Mouse (Mus musculus): Measurements from ENCODE around the gene Adgre1. TPM values are rescaled to one million over a fixed set of nuclear protein-coding genes. Genes with fewer than 3 reads are reported as not detected.

The Adgre1 gene
- total and polyA plus RNA-seq, 2 experiments from 2014 or later = 4.2 to 7.9 TPM

DNA sequence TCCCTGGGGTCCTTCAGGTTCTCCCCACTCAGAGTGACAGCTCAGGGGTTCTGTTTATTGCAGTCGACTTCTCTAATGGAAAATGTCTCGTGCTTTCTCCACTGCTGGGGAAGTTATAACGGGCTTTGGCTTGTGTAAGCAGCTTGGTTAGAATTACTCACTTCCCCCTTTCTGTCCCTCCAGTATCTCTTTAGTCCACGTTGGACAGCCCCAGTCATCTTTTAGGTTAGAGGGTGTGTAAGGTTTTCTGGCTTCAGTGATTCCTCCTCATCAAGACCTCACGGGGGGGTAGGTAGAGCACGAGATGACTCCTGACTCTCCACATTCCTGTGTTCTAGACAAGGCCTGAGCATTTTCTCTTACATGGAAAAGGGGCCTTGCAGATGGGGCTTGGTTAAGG is 11.5 kb upstream of the Adgre1 start:
- Histone ChIP-seq H3K4me2 (ENCODE audit: low read depth) (no peak overlapping the region), H3K4me3 (ENCODE audit: low read depth, low read length) (no peak overlapping the region), H3K36me3 (ENCODE audit: insufficient read depth) (no peaks in the 10 kb centered on the region), H3K9me3 (ENCODE audit: low read length) (no peaks in the 10 kb centered on the region), H3K9ac (no peak overlapping the region), H3K27ac (ENCODE audit: low read depth, low read length) (no peak overlapping the region), H3K27me3 (ENCODE audit: insufficient read depth, low read length) (no peaks in the 10 kb centered on the region), H3K4me1 (ENCODE audit: insufficient read depth) (no peaks in the 10 kb centered on the region)
- ATAC-seq (no peak), DNase-seq (no peak)
- WGBS = 70% methylated on average over 6 of the region's 6 CpGs
- no peak for TF ChIP-seq CTCF (IDR thresholded peaks at IDR 0.05; ENCODE audit: low read depth)

GRCm38 (mm10) chr17:57347781-57348180 is 10.7 kb upstream of the Adgre1 start:
- Histone ChIP-seq H3K27ac (ENCODE audit: low read depth, low read length) (no peak overlapping the region), H3K4me2 (ENCODE audit: low read depth) (no peak overlapping the region), H3K4me3 (ENCODE audit: low read depth, low read length) (no peak overlapping the region), H3K36me3 (ENCODE audit: insufficient read depth) (no peaks in the 10 kb centered on the region), H3K9ac (no peak overlapping the region), H3K27me3 (ENCODE audit: insufficient read depth, low read length) (no peaks in the 10 kb centered on the region), H3K9me3 (ENCODE audit: low read length) (no peaks in the 10 kb centered on the region), H3K4me1 (ENCODE audit: insufficient read depth) (no peaks in the 10 kb centered on the region)
- no peak for TF ChIP-seq CTCF (IDR thresholded peaks at IDR 0.05; ENCODE audit: low read depth)
- WGBS = 89% methylated on average over 2 of the region's 2 CpGs
- DNase-seq (no peak), ATAC-seq (no peak)

DNA sequence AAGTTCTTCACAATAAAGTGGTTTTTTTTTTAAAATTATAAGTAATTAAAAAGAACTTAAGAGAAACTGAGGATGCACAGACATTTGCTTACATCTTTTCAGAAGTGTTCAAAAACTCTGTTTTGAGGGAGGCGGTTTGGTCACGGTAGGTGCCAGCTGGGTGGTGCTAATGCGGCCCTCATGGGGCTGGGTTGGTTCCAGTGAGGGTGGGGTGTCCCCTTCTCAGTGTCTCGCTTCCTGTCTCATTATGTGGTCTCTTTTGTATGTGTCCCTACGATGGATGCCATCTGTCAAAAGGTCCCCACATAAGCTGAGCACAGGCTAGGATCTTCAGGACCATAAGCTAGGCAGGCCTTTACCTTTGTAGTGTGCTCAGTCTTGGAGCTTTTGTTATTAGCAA is 9.4 kb upstream of the Adgre1 start:
- Histone ChIP-seq H3K27me3 (ENCODE audit: insufficient read depth, low read length) (no peaks in the 10 kb centered on the region), H3K36me3 (ENCODE audit: insufficient read depth) (no peaks in the 10 kb centered on the region), H3K4me2 (ENCODE audit: low read depth) (no peak overlapping the region), H3K4me3 (ENCODE audit: low read depth, low read length) (no peak overlapping the region), H3K4me1 (ENCODE audit: insufficient read depth) (no peaks in the 10 kb centered on the region), H3K27ac (ENCODE audit: low read depth, low read length) (no peak overlapping the region), H3K9me3 (ENCODE audit: low read length) (no peaks in the 10 kb centered on the region), H3K9ac (no peak overlapping the region)
- no peak for TF ChIP-seq CTCF (IDR thresholded peaks at IDR 0.05; ENCODE audit: low read depth)
- 66% methylated on average over 5 of the region's 5 CpGs for WGBS
- no peak for DNase-seq
- ATAC-seq = no peak

- H3K4me2 ChIP-seq (ENCODE audit: low read depth) = no peak overlapping the region
- H3K9me3 ChIP-seq (ENCODE audit: low read length) = no peaks in the 10 kb centered on the region
- no peak overlapping the region for H3K27ac ChIP-seq (ENCODE audit: low read depth, low read length)
- H3K9ac ChIP-seq = no peak overlapping the region
- 91% methylated on average over 5 of the region's 5 CpGs for WGBS
- H3K27me3 ChIP-seq (ENCODE audit: insufficient read depth, low read length) = no peaks in the 10 kb centered on the region
- no peak for TF ChIP-seq CTCF (IDR thresholded peaks at IDR 0.05; ENCODE audit: low read depth)
- no peaks in the 10 kb centered on the region for H3K4me1 ChIP-seq (ENCODE audit: insufficient read depth)
- ATAC-seq (no peak), DNase-seq (no peak)
- no peaks in the 10 kb centered on the region for H3K36me3 ChIP-seq (ENCODE audit: insufficient read depth)
- H3K4me3 ChIP-seq (ENCODE audit: low read depth, low read length) = no peak overlapping the region
These were observed 8.3 kb upstream of the Adgre1 start for GRCm38 (mm10) chr17:57350212-57350611.

DNA sequence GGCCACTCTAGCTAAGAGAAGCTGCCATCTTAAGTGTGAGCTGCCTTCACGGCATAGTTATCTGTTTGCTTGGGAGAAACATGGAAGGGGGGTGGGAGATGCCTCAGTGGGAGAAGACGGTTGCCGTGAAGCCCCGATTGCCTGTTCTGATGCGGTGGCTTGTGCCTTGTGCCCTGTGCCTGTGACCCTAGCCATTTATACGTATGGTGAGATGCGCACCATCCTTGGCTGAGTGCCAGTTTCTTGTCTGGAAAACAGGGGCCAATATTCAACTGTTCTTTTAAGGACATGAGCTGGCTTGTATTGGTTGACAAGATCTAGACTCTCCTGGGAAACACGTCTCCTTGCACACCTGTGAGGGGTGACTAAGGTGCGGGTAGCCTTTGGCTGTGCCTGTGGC is 7.4 kb upstream of the Adgre1 start:
- WGBS = 88% methylated on average over 9 of the region's 9 CpGs
- H3K9ac ChIP-seq = no peak overlapping the region
- no peak overlapping the region for H3K4me2 ChIP-seq (ENCODE audit: low read depth)
- no peaks in the 10 kb centered on the region for H3K4me1 ChIP-seq (ENCODE audit: insufficient read depth)
- H3K27ac ChIP-seq (ENCODE audit: low read depth, low read length) = no peak overlapping the region
- ATAC-seq (no peak), DNase-seq (no peak)
- H3K9me3 ChIP-seq (ENCODE audit: low read length) = no peaks in the 10 kb centered on the region
- no peaks in the 10 kb centered on the region for H3K27me3 ChIP-seq (ENCODE audit: insufficient read depth, low read length)
- TF ChIP-seq CTCF (IDR thresholded peaks at IDR 0.05; ENCODE audit: low read depth) = no peak
- H3K36me3 ChIP-seq (ENCODE audit: insufficient read depth) = no peaks in the 10 kb centered on the region
- no peak overlapping the region for H3K4me3 ChIP-seq (ENCODE audit: low read depth, low read length)

DNA sequence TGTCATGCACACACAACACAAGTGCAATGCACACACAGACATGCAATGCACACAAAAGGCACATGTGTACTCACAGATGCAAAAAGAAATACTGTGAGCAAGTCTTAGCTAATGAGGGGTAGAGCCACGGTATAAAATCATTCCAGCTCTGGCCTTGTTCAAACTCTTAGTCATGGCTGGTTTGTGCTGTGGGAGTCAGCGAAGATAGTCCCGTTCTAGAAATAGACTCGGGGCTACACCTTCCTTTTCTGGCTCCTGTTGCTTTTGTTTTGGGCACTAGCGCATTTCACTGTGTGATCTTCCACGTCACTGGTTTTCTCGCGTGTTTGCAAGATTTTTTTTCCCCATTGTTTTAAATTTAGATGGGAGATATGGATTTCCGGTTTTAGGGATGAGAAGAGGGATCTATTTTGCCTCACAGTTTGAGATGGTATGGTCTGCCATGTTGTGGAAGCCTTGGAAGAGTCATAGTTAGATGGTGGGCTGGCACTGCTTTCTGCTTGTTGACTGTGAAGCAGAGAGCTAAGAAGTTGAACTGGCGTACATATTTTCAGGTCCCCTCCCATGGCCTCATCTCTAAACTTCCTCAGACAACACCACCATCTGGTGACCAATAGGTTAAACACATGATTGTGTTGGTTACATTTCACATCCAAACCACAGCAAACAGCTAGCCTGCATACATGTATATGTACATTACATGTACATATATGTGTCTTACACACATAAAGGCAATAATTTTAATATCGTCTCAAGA is 1.2 kb downstream of the Adgre1 start:
- ATAC-seq (no peak), DNase-seq (no peak)
- Histone ChIP-seq H3K4me2 (ENCODE audit: low read depth) (no peak overlapping the region), H3K9me3 (ENCODE audit: low read length) (no peaks in the 10 kb centered on the region), H3K36me3 (ENCODE audit: insufficient read depth) (no peaks in the 10 kb centered on the region), H3K9ac (no peak overlapping the region), H3K27me3 (ENCODE audit: insufficient read depth, low read length) (no peaks in the 10 kb centered on the region), H3K27ac (ENCODE audit: low read depth, low read length) (no peak overlapping the region), H3K4me1 (ENCODE audit: insufficient read depth) (no peaks in the 10 kb centered on the region), H3K4me3 (ENCODE audit: low read depth, low read length) (no peak overlapping the region)
- WGBS = 92% methylated on average over 11 of the region's 11 CpGs
- TF ChIP-seq CTCF (IDR thresholded peaks at IDR 0.05; ENCODE audit: low read depth) = no peak

Other genes starting within 250 kb of the Adgre1 start
- 1.3 TPM in 1 of 2 replicates, not detected in the other for gene Cd70, start 208.9 kb upstream of the Adgre1 start, total RNA-seq (2014; rRNA removed)
- 0.47 and 0.69 TPM in 2 replicates for gene Cd70, start 208.9 kb upstream of the Adgre1 start, polyA plus RNA-seq (2015; fragmentation: Nextera tagmentation; extraction: Ambion mirVana)
- gene Tnfsf14, start 164.5 kb upstream of the Adgre1 start, total RNA-seq (2014; rRNA removed) = not detected in 2 replicates
- gene Tnfsf14, start 164.5 kb upstream of the Adgre1 start, polyA plus RNA-seq (2015; fragmentation: Nextera tagmentation; extraction: Ambion mirVana) = not detected in 2 replicates
- gene C3, start 130.6 kb upstream of the Adgre1 start, total RNA-seq (2014; rRNA removed) = 1.3 and 1.4 TPM in 2 replicates
- gene C3, start 130.6 kb upstream of the Adgre1 start, polyA plus RNA-seq (2015; fragmentation: Nextera tagmentation; extraction: Ambion mirVana) = 0.77 and 1.2 TPM in 2 replicates
- 15.7 and 18.6 TPM in 2 replicates for gene Gpr108, start 110.2 kb upstream of the Adgre1 start, total RNA-seq (2014; rRNA removed)
- 16.9 and 17.5 TPM in 2 replicates for gene Gpr108, start 110.2 kb upstream of the Adgre1 start, polyA plus RNA-seq (2015; fragmentation: Nextera tagmentation; extraction: Ambion mirVana)
- 3.2 and 3.5 TPM in 2 replicates for gene Trip10, start 109.2 kb upstream of the Adgre1 start, total RNA-seq (2014; rRNA removed)
- 5.2 and 6.0 TPM in 2 replicates for gene Trip10, start 109.2 kb upstream of the Adgre1 start, polyA plus RNA-seq (2015; fragmentation: Nextera tagmentation; extraction: Ambion mirVana)
- 2.2 and 2.5 TPM in 2 replicates for gene Vav1, start 79.6 kb upstream of the Adgre1 start, total RNA-seq (2014; rRNA removed)
- gene Vav1, start 79.6 kb upstream of the Adgre1 start, polyA plus RNA-seq (2015; fragmentation: Nextera tagmentation; extraction: Ambion mirVana) = 1.6 and 1.8 TPM in 2 replicates
- gene Vmn2r120, start 186.8 kb downstream of the Adgre1 start, total RNA-seq (2014; rRNA removed) = not detected in 2 replicates
- not detected in 2 replicates for gene Vmn2r120, start 186.8 kb downstream of the Adgre1 start, polyA plus RNA-seq (2015; fragmentation: Nextera tagmentation; extraction: Ambion mirVana)